In the genomic region with DNA sequence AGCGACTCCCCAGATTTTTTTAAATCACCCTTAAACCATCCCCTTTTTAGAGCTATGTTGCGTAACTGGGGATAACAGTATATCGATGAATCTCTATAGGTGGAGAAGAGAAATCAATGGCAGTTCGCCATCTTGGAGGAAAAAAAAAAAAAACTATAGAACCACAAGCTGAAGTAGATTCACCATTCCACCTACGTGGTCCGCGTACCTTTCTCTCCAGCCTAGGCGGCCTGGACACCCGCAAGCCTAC, we compare ENCODE assay signal across 8 mouse cellular contexts. TPM values are rescaled to one million over a fixed set of nuclear protein-coding genes. Genes with fewer than 3 reads are reported as not detected.
DNase-seq lines count a peak whose midpoint lies in the region; ATAC-seq and TF ChIP-seq lines count a peak whose summit lies in the region.

No protein-coding gene starts in this region.

- H3K9me3 ChIP-seq in lung, embryonic 16.5 days (ENCODE audit: control insufficient read depth, low read length) = no peaks in the 10 kb centered on the region
- H3K9me3 ChIP-seq in intestine, embryonic 15.5 days = no peaks in the 10 kb centered on the region

- H3K4me1 ChIP-seq in lung, embryonic 16.5 days (replicated peaks; ENCODE audit: control insufficient read depth, insufficient read depth, low read length) = peaks cover 10% of the 10 kb centered on the region
- H3K4me1 ChIP-seq in intestine, embryonic 15.5 days (replicated peaks) = no peaks in the 10 kb centered on the region
- no peaks in the 10 kb centered on the region for H3K4me1 ChIP-seq in olfactory bulb, adult 2 months (ENCODE audit: control insufficient read depth, insufficient read depth, low read length)

- H3K27ac ChIP-seq in lung, embryonic 16.5 days (ENCODE audit: low read length) = peak overlapping the region; percentile 85
- peak overlapping the region; percentile 92 for H3K27ac ChIP-seq in intestine, embryonic 15.5 days
- H3K27ac ChIP-seq in olfactory bulb, adult 2 months (ENCODE audit: insufficient read depth, low read depth, low read length) = peak overlapping the region; percentile 99

- peak overlapping the region; percentile 88 for H3K4me2 ChIP-seq in lung, embryonic 16.5 days (ENCODE audit: low read depth, low read length)
- H3K4me2 ChIP-seq in intestine, embryonic 15.5 days (replicated peaks) = peak overlapping the region; percentile 91

- no peak; the same call in 1 of the 2 replicates for ATAC-seq in lung, embryonic 16.5 days (ENCODE audit: low read depth)
- no peak for ATAC-seq in intestine, embryonic 15.5 days

- H3K36me3 ChIP-seq in lung, embryonic 16.5 days (ENCODE audit: control insufficient read depth, insufficient read depth, low read length) = peaks cover under 1% of the 10 kb centered on the region; the same call in 1 of the 2 replicates
- peaks cover 2% of the 10 kb centered on the region; the same call in 1 of the 2 replicates for H3K36me3 ChIP-seq in intestine, embryonic 15.5 days

- no peak for TF ChIP-seq POLR2A in olfactory bulb, adult 2 months (IDR thresholded peaks at IDR 0.05; ENCODE audit: insufficient read depth, low read depth, low read length)

- peak overlapping the region; percentile 98 for H3K4me3 ChIP-seq in lung, embryonic 16.5 days (ENCODE audit: low read length)
- H3K4me3 ChIP-seq in intestine, embryonic 15.5 days (replicated peaks) = peak overlapping the region; percentile 92
- H3K4me3 ChIP-seq in olfactory bulb, adult 2 months (ENCODE audit: insufficient read depth, low read depth, low read length) = peak overlapping the region; percentile 100

- TF ChIP-seq CTCF in olfactory bulb, adult 2 months (IDR thresholded peaks at IDR 0.05; ENCODE audit: insufficient read depth, low read depth, low read length) = no peak

- no peak for DNase-seq in lung, adult 18-20 months
- peak; percentile 63 for DNase-seq in embryo, embryonic 9.5 days (ENCODE audit: extremely low spot score)
- no peak for DNase-seq in spleen, postnatal 10 days (ENCODE audit: low spot score in 2 of 2)
- no peak for DNase-seq in urinary bladder, adult 18-20 months (ENCODE audit: low spot score in 2 of 2)
- DNase-seq in kidney, postnatal 4 days = no peak

- 3% methylated on average over 9 of the region's 9 CpGs for WGBS in lung, embryonic 16.5 days
- WGBS in intestine, embryonic 15.5 days = 3% methylated on average over 9 of the region's 9 CpGs
- 2% methylated on average over 9 of the region's 9 CpGs for WGBS in olfactory bulb, adult 2 months

- peak overlapping the region; percentile 87 for H3K9ac ChIP-seq in lung, embryonic 16.5 days (ENCODE audit: low read length)
- peak overlapping the region; percentile 72 for H3K9ac ChIP-seq in intestine, embryonic 15.5 days

- H3K27me3 ChIP-seq in lung, embryonic 16.5 days (ENCODE audit: control insufficient read depth, insufficient read depth, low read depth, low read length) = no peaks in the 10 kb centered on the region
- H3K27me3 ChIP-seq in intestine, embryonic 15.5 days (replicated peaks) = no peaks in the 10 kb centered on the region

RNA-seq across cellular contexts. Expression of gene Pfn2, which starts 1.3 kb away (rescaled TPM):
- polyA plus RNA-seq in lung, embryonic 16.5 days (2015; fragmentation: Nextera tagmentation; extraction: Ambion mirVana) = 65.1 and 71.3 TPM in 2 replicates
- 75.2 and 85.1 TPM in 2 replicates for polyA plus RNA-seq in intestine, embryonic 15.5 days (2015; fragmentation: Nextera tagmentation; extraction: Ambion mirVana)
- 200 TPM in 1 of 2 replicates, not detected in the other for polyA plus RNA-seq in olfactory bulb, adult 2 months (2012; ENCODE audit: insufficient read depth, insufficient read length, low replicate concordance, missing spikeins)
